18 mouse cellular contexts compared by ENCODE assay signal in genomic region chr7:44672193-44672592, GRCm38 (mm10). TPM values are rescaled to one million over a fixed set of nuclear protein-coding genes. Genes with fewer than 3 reads are reported as not detected.
DNase-seq lines count a peak whose midpoint lies in the region; ATAC-seq and TF ChIP-seq lines count a peak whose summit lies in the region.
"Had no signal": no experiment of that assay in that cellular context is flagged by ENCODE, and none has a peak within 500 bp of the region (broad histone marks: within the 10 kb centered on the region; RNA-seq: fewer than 3 reads in every experiment).

No protein-coding gene starts in this region.

- H3K27ac ChIP-seq in midbrain, embryonic 10.5 days (replicated peaks), result no peak overlapping the region
- H3K27ac ChIP-seq in intestine, postnatal 0 days (ENCODE audit: low read depth, low read length), result no peak overlapping the region
- H3K27ac ChIP-seq: macrophage; midbrain, embryonic 15.5 days; neural tube, embryonic 13.5 days had no signal

- no peak for TF ChIP-seq CTCF in intestine, postnatal 0 days (IDR thresholded peaks at IDR 0.05; ENCODE audit: low read depth)

- H3K27me3 ChIP-seq in midbrain, embryonic 10.5 days (ENCODE audit: low read depth, poor library complexity, severe bottlenecking), result peaks cover 53% of the 10 kb centered on the region
- H3K27me3 ChIP-seq in intestine, postnatal 0 days (replicated peaks; ENCODE audit: control insufficient read depth, insufficient read depth, low read length), result no peaks in the 10 kb centered on the region

- H3K9me3 ChIP-seq in midbrain, embryonic 10.5 days (replicated peaks), result no peaks in the 10 kb centered on the region
- no peaks in the 10 kb centered on the region for H3K9me3 ChIP-seq in intestine, postnatal 0 days (ENCODE audit: control insufficient read depth)
- H3K9me3 ChIP-seq: midbrain, embryonic 15.5 days had no signal

- no peak for ATAC-seq in intestine, postnatal 0 days
- ATAC-seq: midbrain, embryonic 15.5 days had no signal

- H3K4me2 ChIP-seq in intestine, postnatal 0 days (replicated peaks; ENCODE audit: low read depth), result no peak overlapping the region
- H3K4me2 ChIP-seq: midbrain, embryonic 15.5 days; neural tube, embryonic 13.5 days had no signal

- DNase-seq in cerebellum, adult 18-20 months, result peak; percentile 46 to 60
- no peak for DNase-seq in cerebellum, adult 11-12 months
- DNase-seq in left cerebral cortex, postnatal 14 days (ENCODE audit: low spot score in 2 of 2), result peak; percentile 44 to 57
- no peak for DNase-seq in left cerebral cortex, postnatal 4 days
- DNase-seq in cerebellum, postnatal 14 days, result peak; percentile 65 to 83
- peak; percentile 46 for DNase-seq in lung, postnatal 14 days
- DNase-seq in midbrain, embryonic 10.5 days (ENCODE audit: low spot score), result no peak
- DNase-seq: embryo, embryonic 11 days; liver had no signal

- intact Hi-C loops in left cerebral cortex, postnatal 14 days (cut with DNase I), result no loop called here
- intact Hi-C loops in left cerebral cortex, postnatal 4 days (cut with DNase I), result no loop called here

- H3K9ac ChIP-seq in intestine, postnatal 0 days (ENCODE audit: low read depth, low read length), result no peak overlapping the region
- H3K9ac ChIP-seq: midbrain, embryonic 15.5 days; neural tube, embryonic 13.5 days had no signal

- H3K4me1 ChIP-seq in midbrain, embryonic 10.5 days, result peaks cover 17% of the 10 kb centered on the region
- no peaks in the 10 kb centered on the region for H3K4me1 ChIP-seq in intestine, postnatal 0 days (replicated peaks; ENCODE audit: control insufficient read depth, insufficient read depth, low read length)

- no peak overlapping the region for H3K4me3 ChIP-seq in midbrain, embryonic 10.5 days
- H3K4me3 ChIP-seq in intestine, postnatal 0 days (ENCODE audit: low read depth, low read length), result no peak overlapping the region
- H3K4me3 ChIP-seq: left cerebral cortex, adult 2 months; midbrain, embryonic 15.5 days; neural tube, embryonic 13.5 days had no signal

- 79% methylated on average over 5 of the region's 5 CpGs for WGBS in midbrain, embryonic 10.5 days
- 74% methylated on average over 5 of the region's 5 CpGs for WGBS in intestine, postnatal 0 days

- H3K36me3 ChIP-seq in midbrain, embryonic 10.5 days, result no peaks in the 10 kb centered on the region
- no peaks in the 10 kb centered on the region for H3K36me3 ChIP-seq in intestine, postnatal 0 days (ENCODE audit: control insufficient read depth, insufficient read depth)
- H3K36me3 ChIP-seq: midbrain, embryonic 15.5 days; neural tube, embryonic 13.5 days had no signal

RNA-seq across cellular contexts. Expression of gene Myh14, which starts 1.6 kb away (rescaled TPM):
- total RNA-seq in left cerebral cortex, postnatal 14 days (2021), result 10 to 100 TPM in 1 of 2 experiments, 1 to 10 TPM in 1; 8.8 to 14.5 TPM
- total RNA-seq in left cerebral cortex, postnatal 4 days (2021), result 1 to 10 TPM; 3.0 to 5.7 TPM
- 1.0 and 1.1 TPM in 2 replicates for polyA plus RNA-seq in midbrain, embryonic 10.5 days (2016; fragmentation: Nextera tagmentation; extraction: Ambion mirVana)
- polyA plus RNA-seq in intestine, postnatal 0 days (2015; fragmentation: Nextera tagmentation; extraction: Ambion mirVana), result 114 and 141 TPM in 2 replicates
- polyA plus RNA-seq: macrophage had no signal

RNA-seq across cellular contexts. Expression of gene Izumo2, which starts 36.3 kb away (rescaled TPM):
- not detected for total RNA-seq in left cerebral cortex, postnatal 14 days (2021)
- total RNA-seq in left cerebral cortex, postnatal 4 days (2021), result not detected
- not detected in 2 replicates for polyA plus RNA-seq in midbrain, embryonic 10.5 days (2016; fragmentation: Nextera tagmentation; extraction: Ambion mirVana)
- not detected in 2 replicates for polyA plus RNA-seq in intestine, postnatal 0 days (2015; fragmentation: Nextera tagmentation; extraction: Ambion mirVana)
- total RNA-seq: adrenal gland, adult 18-20 months; heart, adult 8-10 months; heart, postnatal 25 days; left cerebral cortex, adult 2 months had no signal
- polyA plus RNA-seq: large intestine, adult 2 months; macrophage; midbrain, embryonic 15.5 days; neural tube, embryonic 13.5 days had no signal

Comparison
In these comparisons a context has a peak if more than half of its experiments do, and no peak if none do; other contexts are left out.
1. DNase-seq: peak in cerebellum, adult 18-20 months (2 of 2), left cerebral cortex, postnatal 14 days (2 of 2), cerebellum, postnatal 14 days (2 of 2) and lung, postnatal 14 days (single experiment); none in cerebellum, adult 11-12 months (single experiment), left cerebral cortex, postnatal 4 days (single experiment) and midbrain, embryonic 10.5 days (single experiment).